Mouse (Mus musculus) hematopoietic multipotent progenitor cell, adult 10-12 weeks (in vitro differentiated cells): ENCODE measurements around the gene Map2k5. TPM values are rescaled to one million over a fixed set of nuclear protein-coding genes. Genes with fewer than 3 reads are reported as not detected.

Source experiments
- polyA plus RNA-seq: library from polyadenylated mRNA; stranded (reverse); fragments of >175 nt; gene quantifications from 2 replicates; pipeline ENCODE4 v1.2.3, GENCODE M21; 2012; ENCODE audit warnings: low replicate concordance

Map2k5 gene
- 33.1 and 77.7 TPM in 2 replicates for polyA plus RNA-seq

DNA sequence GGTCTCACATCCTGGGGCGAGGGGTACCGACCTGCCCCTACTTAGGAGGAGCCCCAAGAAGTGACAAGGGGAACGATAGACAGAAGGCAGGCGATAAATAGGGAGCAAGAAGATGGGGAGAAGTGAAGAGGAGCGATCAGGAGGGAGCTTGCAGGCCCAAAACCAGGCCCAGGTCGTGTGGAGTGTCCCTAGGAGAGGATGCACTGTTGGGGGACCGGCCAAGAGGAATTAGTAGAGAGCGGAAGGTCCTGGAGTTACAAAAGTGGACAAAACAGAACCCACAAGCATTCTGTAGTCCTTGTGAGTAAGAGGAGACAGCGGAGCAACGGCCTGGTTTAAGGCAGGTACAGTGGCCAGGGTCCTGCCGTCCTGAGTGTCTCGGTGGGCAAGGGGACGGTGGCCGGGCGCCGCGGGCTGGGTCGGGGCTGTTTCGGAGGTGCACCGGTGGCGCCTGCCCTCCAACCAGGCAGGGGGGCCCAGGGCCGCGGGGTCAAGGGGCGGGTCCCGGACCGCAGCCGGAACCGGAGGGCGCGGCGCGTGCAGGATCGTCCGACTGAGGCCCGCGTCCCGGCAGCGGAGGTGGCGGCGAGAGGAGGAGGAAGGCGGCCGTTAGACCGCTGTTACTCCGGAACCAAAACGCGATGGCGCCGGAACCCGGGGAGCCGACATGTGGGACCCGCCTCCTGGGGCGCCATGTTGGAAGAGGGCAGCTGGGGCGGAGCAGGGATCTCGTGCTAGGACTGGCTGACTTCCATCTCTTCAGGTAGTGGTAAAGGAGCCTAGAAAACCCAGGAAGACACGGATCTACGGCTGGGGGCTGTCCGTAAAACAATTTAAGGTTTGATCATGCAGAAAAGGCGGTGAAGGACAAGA, at the start of gene Map2k5:
Map2k5 (minus strand) TSS at position 633 of the 873 bp plus-strand sequence.

DNA sequence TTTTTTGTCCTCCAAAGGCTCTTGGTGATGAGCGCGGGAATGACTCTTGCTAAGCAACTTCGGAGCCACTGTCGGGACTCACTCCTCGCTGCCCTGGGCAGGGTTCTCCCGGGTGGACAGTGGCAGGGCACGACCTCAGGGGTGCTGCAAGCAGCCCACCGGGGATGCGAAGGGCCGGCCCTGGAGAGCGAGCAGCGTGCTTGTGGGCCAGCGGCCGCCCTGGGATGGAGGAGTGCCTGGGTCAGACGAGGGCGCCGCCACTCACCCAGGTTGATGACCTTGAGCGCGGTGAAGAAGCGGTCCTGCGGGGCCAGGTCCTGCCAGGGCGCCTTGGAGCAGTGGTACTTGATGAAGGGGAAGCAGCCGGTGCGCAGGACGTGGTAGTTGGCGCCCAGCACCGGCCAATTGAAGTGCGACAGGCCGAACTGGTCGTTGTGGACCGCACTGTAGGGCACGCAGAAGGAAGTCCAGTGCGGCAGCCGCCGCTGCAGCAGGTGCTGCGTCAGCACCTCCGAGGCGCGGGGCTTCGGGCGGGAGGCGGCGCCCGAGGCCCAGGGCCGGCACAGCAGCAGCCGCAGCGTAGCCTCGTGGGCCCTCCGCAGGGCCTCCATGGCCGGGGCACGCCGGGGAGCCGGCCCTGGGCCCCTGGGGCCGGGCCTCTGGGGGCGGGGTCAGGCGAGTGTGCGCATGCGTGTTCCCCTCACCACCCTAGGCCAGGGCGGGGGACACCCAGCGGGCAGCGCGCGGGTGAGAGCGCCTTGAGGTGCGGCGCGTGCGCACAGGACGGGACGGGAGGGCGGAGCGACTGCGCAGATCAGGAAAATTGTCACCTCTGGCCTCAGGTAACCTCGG, 21.1 kb upstream of the Map2k5 start, which contains the start of gene 2300009A05Rik:
2300009A05Rik (minus strand) TSS at position 636 of the 852 bp plus-strand sequence.

DNA sequence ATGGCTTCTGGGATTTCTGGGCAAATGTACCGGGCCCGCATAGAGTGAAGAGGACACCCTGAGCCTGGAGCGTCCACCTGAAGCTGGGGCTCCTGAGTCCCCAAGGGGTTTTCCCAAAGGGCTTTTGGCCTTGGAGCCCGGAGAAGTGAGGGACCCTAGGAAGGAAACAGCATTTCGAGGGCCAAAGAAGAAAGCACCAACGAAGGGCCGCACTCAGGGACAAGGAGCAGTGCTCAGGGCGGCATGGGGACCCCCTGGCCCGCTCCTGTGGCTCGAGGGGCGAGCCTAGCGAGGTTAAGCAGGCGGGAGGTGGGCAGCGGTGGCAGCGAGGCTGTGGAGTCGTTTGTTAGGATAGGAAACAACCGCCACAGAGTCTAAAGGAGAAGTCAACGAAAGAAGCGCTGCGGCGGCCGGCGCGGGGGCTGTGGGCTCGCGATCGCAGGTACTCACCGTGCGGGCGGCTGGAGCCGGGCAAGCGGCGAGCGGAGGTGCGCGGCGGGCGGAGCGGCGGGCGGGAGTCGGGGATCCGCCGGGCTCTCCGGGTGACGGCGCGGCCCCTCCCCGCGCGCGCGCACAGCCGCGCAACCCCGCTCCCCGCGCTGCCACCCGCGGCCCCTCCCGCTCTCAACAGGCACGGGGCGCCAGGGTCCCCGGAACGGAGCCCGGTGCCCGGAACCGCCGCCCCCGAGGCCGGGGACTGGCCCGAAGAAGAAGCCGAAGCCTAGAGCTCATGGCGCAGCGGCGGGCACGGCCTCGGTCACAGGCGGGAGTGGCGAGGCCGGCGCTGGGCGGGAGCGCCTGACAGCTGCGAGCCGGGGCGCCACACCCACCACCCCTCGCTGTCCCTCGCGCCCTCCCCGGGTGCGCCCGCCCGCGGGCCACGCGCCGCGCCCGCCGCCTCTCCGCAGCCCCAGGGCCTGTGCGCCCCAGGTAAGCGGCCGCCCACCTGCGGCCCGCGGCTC, 229.0 kb downstream of the Map2k5 start, which contains the start of gene Skor1:
Skor1 (minus strand) TSS at position 552 of the 962 bp plus-strand sequence.

Other genes with a start within 250 kb of the Map2k5 start
- gene Skor1, start 228.9 kb downstream of the Map2k5 start, polyA plus RNA-seq, result 0.04 and 0.07 TPM in 2 replicates
- gene 2300009A05Rik, start 21.3 kb upstream of the Map2k5 start, polyA plus RNA-seq, result 71.6 and 98.7 TPM in 2 replicates
- not detected in 2 replicates for gene Iqch, start 224.6 kb upstream of the Map2k5 start, polyA plus RNA-seq
- 2.4 and 6.0 TPM in 2 replicates for gene Aagab, start 224.8 kb upstream of the Map2k5 start, polyA plus RNA-seq